Mouse (Mus musculus): ENCODE measurements around the gene Mapk11.

- 0 out of 2 replicates have a peak, but pooled peaks have one; percentile 43 for TF ChIP-seq ZNF384 (IDR thresholded peaks at IDR 0.05; ENCODE audit: low read depth, low read length)
- no peak for TF ChIP-seq CHD2 (IDR thresholded peaks at IDR 0.05; ENCODE audit: low read depth, low read length)
- TF ChIP-seq HCFC1 (IDR thresholded peaks at IDR 0.05; ENCODE audit: borderline replicate concordance, insufficient read depth, low read length), result peak; percentile 69; the same call in 1 of the 2 replicates
- 0 out of 2 replicates have a peak, but pooled peaks have one; percentile 22 for TF ChIP-seq ZC3H11A (IDR thresholded peaks at IDR 0.05; ENCODE audit: borderline replicate concordance, low read depth, low read length)
- 0 out of 2 replicates have a peak, but pooled peaks have one; percentile 9 for TF ChIP-seq MAFK (IDR thresholded peaks at IDR 0.05; ENCODE audit: insufficient read depth, low read depth, low read length)
Measured at GRCm38 (mm10) chr15:89196313-89196706, 46.9 kb upstream of the Mapk11 start, which contains the start of gene Dennd6b.
